Mouse (Mus musculus) limb, embryonic 13.5 days (tissue): ENCODE data around the gene Rasgef1c. TPM values are rescaled to one million over a fixed set of nuclear protein-coding genes. Genes with fewer than 3 reads are reported as not detected.

Source experiments
- microRNA-seq: library from miRNA; unstranded; fragments of <30 nt; microRNA quantifications from one replicate; pipeline ENCODE4, GENCODE M21; 2016
- polyA plus RNA-seq: library from polyadenylated mRNA; unstranded; fragments of >200 nt; fragmentation: Nextera tagmentation; extraction: Ambion mirVana; gene quantifications from 2 replicates; pipeline ENCODE4 v1.2.1, GENCODE M21; 2015

Rasgef1c gene
- polyA plus RNA-seq, 1 experiment from 2014 or later = 0.27 TPM

Small RNA genes lying within 50 kb of the gene (microRNA-seq; reads per million reads assigned to microRNA genes)
- gene Gm23492 = not detected

Other genes starting within 250 kb of the Rasgef1c start
- not detected in 2 replicates for gene Scgb3a1, start 238.2 kb upstream of the Rasgef1c start, polyA plus RNA-seq
- gene Cnot6, start 189.1 kb upstream of the Rasgef1c start, polyA plus RNA-seq = 62.0 and 64.8 TPM in 2 replicates
- gene Gfpt2, start 107.7 kb upstream of the Rasgef1c start, polyA plus RNA-seq = 37.2 and 39.3 TPM in 2 replicates
- gene Mapk9, start 55.1 kb upstream of the Rasgef1c start, polyA plus RNA-seq = 36.1 and 38.2 TPM in 2 replicates
- gene Rnf130, start 123.5 kb downstream of the Rasgef1c start, polyA plus RNA-seq = 85.6 and 88.8 TPM in 2 replicates
- 44.9 and 46.6 TPM in 2 replicates for gene Tbc1d9b, start 229.6 kb downstream of the Rasgef1c start, polyA plus RNA-seq